Mouse (Mus musculus) embryonic facial prominence, embryonic 15.5 days (tissue): ENCODE data around the gene Lbhd2. TPM values are rescaled to one million over a fixed set of nuclear protein-coding genes. Genes with fewer than 3 reads are reported as not detected.

ENCODE experiments used
- ATAC-seq: fragments of 200-750 bp; cut with Nextera tagmentation; 2 replicates; pipeline ENCODE4 v1.8.0; 2017; ENCODE audit warnings: low read depth, moderate TSS enrichment; ENCODE audit not compliant: insufficient number of reproducible peaks, low FRiP score, low TSS enrichment
- H3K27ac ChIP-seq: fragments of 300-500 bp; sonication (generic); replicated peaks from 2 replicates; pipeline ENCODE4 v1.5.1; 2015; ENCODE audit warnings: mild to moderate bottlenecking, inconsistent platforms
- H3K27me3 ChIP-seq: fragments of 300-500 bp; sonication (generic); 2 replicates; pipeline ENCODE4 v1.6.1; 2015; ENCODE audit warnings: inconsistent platforms
- H3K36me3 ChIP-seq: fragments of 300-500 bp; sonication (generic); 2 replicates; pipeline ENCODE4 v1.6.1; 2015; ENCODE audit warnings: mild to moderate bottlenecking, inconsistent platforms
- H3K4me1 ChIP-seq: fragments of 300-500 bp; sonication (generic); 2 replicates; pipeline ENCODE4 v1.6.1; 2015; ENCODE audit warnings: inconsistent platforms
- H3K4me2 ChIP-seq: fragments of 300-500 bp; sonication (generic); replicated peaks from 2 replicates; pipeline ENCODE4 v1.6.1; 2015; ENCODE audit warnings: mild to moderate bottlenecking, inconsistent platforms
- H3K4me3 ChIP-seq: fragments of 300-500 bp; sonication (generic); replicated peaks from 2 replicates; pipeline ENCODE4 v1.5.1; 2015; ENCODE audit warnings: mild to moderate bottlenecking, inconsistent platforms
- H3K9ac ChIP-seq: fragments of 300-500 bp; sonication (generic); 2 replicates; pipeline ENCODE4 v1.6.1; 2015; ENCODE audit warnings: inconsistent platforms
- H3K9me3 ChIP-seq: fragments of 300-500 bp; sonication (generic); replicated peaks from 2 replicates; pipeline ENCODE4 v1.6.1; 2016; ENCODE audit warnings: inconsistent platforms
- WGBS: fragments of 180-500 bp; shearing (Covaris S2); methylation state at CpG from one replicate; pipeline ENCODE4 v1.1.7; 2015; 5-methylcytosine and 5-hydroxymethylcytosine counted together
- polyA plus RNA-seq: library from polyadenylated mRNA; unstranded; fragments of >200 nt; fragmentation: Nextera tagmentation; extraction: Ambion mirVana; gene quantifications from 2 replicates; pipeline ENCODE4 v1.2.1, GENCODE M21; 2015

Lbhd2 gene
- polyA plus RNA-seq, 1 experiment from 2014 or later = 5.0 TPM

GRCm38 (mm10) chr12:111443011-111443870, 36.6 kb downstream of the Lbhd2 start:
- ATAC-seq = no peak
- H3K9ac ChIP-seq = no peak overlapping the region
- H3K4me2 ChIP-seq = peak overlapping the region; percentile 81
- H3K27me3 ChIP-seq = peaks cover 73% of the 10 kb centered on the region
- 20% methylated on average over 15 of the region's 15 CpGs for WGBS
- peaks cover 41% of the 10 kb centered on the region for H3K4me1 ChIP-seq
- no peaks in the 10 kb centered on the region for H3K36me3 ChIP-seq
- H3K4me3 ChIP-seq = peak overlapping the region; percentile 40
- H3K9me3 ChIP-seq = no peaks in the 10 kb centered on the region
- peak overlapping the region; percentile 34; the same call in 1 of the 2 replicates for H3K27ac ChIP-seq

- 40% methylated on average over 10 of the region's 10 CpGs for WGBS
- Histone ChIP-seq H3K36me3 (no peaks in the 10 kb centered on the region), H3K9ac (no peak overlapping the region), H3K27ac (0 out of 2 replicates have a peak overlapping the region, but pooled peaks have one; percentile 34), H3K4me2 (no peak overlapping the region), H3K4me1 (peaks cover 50% of the 10 kb centered on the region), H3K4me3 (peak overlapping the region; percentile 40; the same call in 1 of the 2 replicates), H3K27me3 (peaks cover 80% of the 10 kb centered on the region), H3K9me3 (no peaks in the 10 kb centered on the region)
- ATAC-seq = no peak; the same call in 1 of the 2 replicates
Measured at GRCm38 (mm10) chr12:111443921-111444831, 37.6 kb downstream of the Lbhd2 start.

- Histone ChIP-seq H3K4me3 (peak overlapping the region; percentile 27), H3K36me3 (no peaks in the 10 kb centered on the region), H3K4me1 (peaks cover 61% of the 10 kb centered on the region), H3K27me3 (peaks cover 89% of the 10 kb centered on the region), H3K4me2 (peak overlapping the region; percentile 48), H3K9ac (no peak overlapping the region), H3K27ac (no peak overlapping the region), H3K9me3 (no peaks in the 10 kb centered on the region)
- ATAC-seq = no peak
- 5% methylated on average over 52 of the region's 52 CpGs for WGBS
Measured at GRCm38 (mm10) chr12:111445161-111445889, 38.7 kb downstream of the Lbhd2 start.

GRCm38 (mm10) chr12:111445890-111446613, 39.4 kb downstream of the Lbhd2 start:
- Histone ChIP-seq H3K27me3 (peaks cover 96% of the 10 kb centered on the region), H3K9me3 (no peaks in the 10 kb centered on the region), H3K27ac (no peak overlapping the region), H3K9ac (no peak overlapping the region), H3K36me3 (no peaks in the 10 kb centered on the region), H3K4me1 (peaks cover 67% of the 10 kb centered on the region), H3K4me2 (peak overlapping the region; percentile 48), H3K4me3 (peak overlapping the region; percentile 27)
- ATAC-seq = no peak
- WGBS = 7% methylated on average over 27 of the region's 27 CpGs

GRCm38 (mm10) chr12:111446745-111447144, 40.1 kb downstream of the Lbhd2 start:
- no peak for ATAC-seq
- H3K4me2 ChIP-seq = no peak overlapping the region
- H3K4me1 ChIP-seq = peaks cover 64% of the 10 kb centered on the region
- H3K27me3 ChIP-seq = peaks cover 96% of the 10 kb centered on the region
- WGBS = 43% methylated on average over 5 of the region's 5 CpGs
- no peak overlapping the region for H3K9ac ChIP-seq
- no peaks in the 10 kb centered on the region for H3K36me3 ChIP-seq
- no peak overlapping the region for H3K27ac ChIP-seq
- H3K4me3 ChIP-seq = no peak overlapping the region
- no peaks in the 10 kb centered on the region for H3K9me3 ChIP-seq

- H3K36me3 ChIP-seq = no peaks in the 10 kb centered on the region
- no peak overlapping the region for H3K9ac ChIP-seq
- 27% methylated on average over 9 of the region's 9 CpGs for WGBS
- no peak for ATAC-seq
- peaks cover 93% of the 10 kb centered on the region for H3K27me3 ChIP-seq
- no peaks in the 10 kb centered on the region for H3K9me3 ChIP-seq
- peaks cover 58% of the 10 kb centered on the region for H3K4me1 ChIP-seq
- no peak overlapping the region for H3K4me2 ChIP-seq
- H3K27ac ChIP-seq = 0 out of 2 replicates have a peak overlapping the region, but pooled peaks have one; percentile 11
- H3K4me3 ChIP-seq = no peak overlapping the region
Measured at GRCm38 (mm10) chr12:111447350-111447749, 40.7 kb downstream of the Lbhd2 start.

- ATAC-seq = no peak
Measured at GRCm38 (mm10) chr12:111447898-111448760, 41.5 kb downstream of the Lbhd2 start.

GRCm38 (mm10) chr12:111448931-111449705, 42.5 kb downstream of the Lbhd2 start:
- ATAC-seq = no peak
- no peak overlapping the region for H3K4me2 ChIP-seq
- WGBS = 14% methylated on average over 13 of the region's 14 CpGs
- H3K27me3 ChIP-seq = peaks cover 81% of the 10 kb centered on the region
- no peaks in the 10 kb centered on the region for H3K36me3 ChIP-seq
- H3K9ac ChIP-seq = no peak overlapping the region
- H3K4me3 ChIP-seq = no peak overlapping the region
- peaks cover 48% of the 10 kb centered on the region for H3K4me1 ChIP-seq
- no peaks in the 10 kb centered on the region for H3K9me3 ChIP-seq
- H3K27ac ChIP-seq = 0 out of 2 replicates have a peak overlapping the region, but pooled peaks have one; percentile 2

More at GRCm38 (mm10) chr12:111447898-111448760, 41.5 kb downstream of the Lbhd2 start:
- Histone ChIP-seq H3K27me3 (peaks cover 88% of the 10 kb centered on the region), H3K27ac (0 out of 2 replicates have a peak overlapping the region, but pooled peaks have one; percentile 11), H3K4me3 (no peak overlapping the region), H3K36me3 (no peaks in the 10 kb centered on the region), H3K4me2 (no peak overlapping the region), H3K9ac (no peak overlapping the region), H3K9me3 (no peaks in the 10 kb centered on the region), H3K4me1 (peaks cover 50% of the 10 kb centered on the region)
- 22% methylated on average over 22 of the region's 22 CpGs for WGBS

- ATAC-seq = no peak
- Histone ChIP-seq H3K4me3 (no peak overlapping the region), H3K27ac (no peak overlapping the region), H3K4me2 (no peak overlapping the region), H3K4me1 (peaks cover 58% of the 10 kb centered on the region), H3K36me3 (no peaks in the 10 kb centered on the region), H3K9me3 (no peaks in the 10 kb centered on the region), H3K9ac (no peak overlapping the region), H3K27me3 (peaks cover 73% of the 10 kb centered on the region)
- 25% methylated on average over 6 of the region's 6 CpGs for WGBS
Measured at GRCm38 (mm10) chr12:111450359-111450758, 43.8 kb downstream of the Lbhd2 start.
